Mouse (Mus musculus): Measurements from ENCODE around the gene Proz. TPM values are rescaled to one million over a fixed set of nuclear protein-coding genes. Genes with fewer than 3 reads are reported as not detected.

The Proz gene
- polyA plus RNA-seq, 1 experiment, result 0.02 TPM

DNA sequence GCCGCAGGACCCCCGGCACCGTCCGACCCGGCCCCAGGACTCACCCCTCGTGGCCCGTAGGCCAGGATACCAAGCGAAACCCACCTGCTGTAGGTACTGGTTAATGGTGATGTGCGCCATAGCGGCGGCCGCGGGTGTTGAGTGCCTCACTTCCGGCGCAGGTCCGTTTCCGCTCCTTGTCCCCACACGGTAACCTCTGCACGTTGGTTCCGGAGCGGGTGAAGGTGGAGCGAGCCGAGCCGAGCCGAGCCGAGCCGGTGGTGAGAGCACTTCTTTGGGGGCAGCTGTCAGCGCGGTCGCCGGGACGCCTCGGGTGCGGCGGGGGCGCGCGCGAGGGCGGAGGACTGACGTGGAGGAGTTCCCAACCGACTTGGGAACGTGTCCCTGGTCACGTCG lies 44.0 kb downstream of the Proz start:
- Histone ChIP-seq H3K9me3 (ENCODE audit: control insufficient read depth, low read length) (no peaks in the 10 kb centered on the region), H3K36me3 (ENCODE audit: control insufficient read depth) (peaks cover 44% of the 10 kb centered on the region), H3K4me3 (replicated peaks) (peak overlapping the region; percentile 99), H3K4me1 (ENCODE audit: control insufficient read depth) (peaks cover 51% of the 10 kb centered on the region), H3K27me3 (ENCODE audit: control insufficient read depth) (no peaks in the 10 kb centered on the region)
- TF ChIP-seq GATA1 (IDR thresholded peaks at IDR 0.05; ENCODE audit: low read length) (no peak), TAL1 (IDR thresholded peaks at IDR 0.05; ENCODE audit: low read length) (no peak)

DNA sequence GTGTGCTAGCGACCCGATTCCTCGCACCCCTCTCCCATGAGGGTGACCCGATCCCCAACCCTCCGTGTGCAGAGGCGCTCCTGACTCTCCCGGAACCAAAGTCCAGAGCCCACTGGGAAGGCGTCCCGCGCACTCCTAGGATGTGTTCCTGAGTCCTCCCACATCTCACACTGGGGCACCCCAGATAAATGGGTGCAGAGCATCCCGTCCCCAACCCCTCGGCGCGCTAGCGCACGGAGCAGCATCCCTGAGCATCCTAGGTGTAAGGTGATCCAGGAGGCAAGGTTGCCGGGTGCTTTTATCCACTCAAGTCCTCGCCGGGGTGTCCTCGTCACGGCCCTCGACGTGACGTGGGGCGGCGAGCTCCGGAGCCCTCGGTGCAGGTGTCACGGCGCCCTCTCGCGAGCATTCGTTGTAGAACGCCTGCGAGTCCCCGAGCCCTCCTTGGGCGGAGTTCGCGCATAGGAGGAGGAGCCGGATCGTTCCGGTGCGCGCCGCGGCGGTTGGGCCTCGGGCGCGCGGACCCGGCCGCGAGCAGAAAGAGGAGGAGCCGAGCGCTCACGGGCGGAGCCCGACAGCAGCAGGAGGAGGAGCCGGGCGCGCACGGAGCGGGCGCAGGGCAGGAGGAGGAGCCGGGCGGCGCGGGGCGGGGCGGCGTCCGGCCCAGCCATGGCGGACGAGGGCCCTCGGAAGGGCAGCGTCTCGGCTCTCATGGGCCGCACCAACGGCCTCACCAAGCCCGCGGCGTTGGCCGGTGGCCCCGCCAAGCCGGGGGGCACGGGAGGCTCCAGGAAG lies 44.6 kb downstream of the Proz start, which contains the start of the genes Pcid2 and Cul4a:
Gene Pcid2 (minus strand): TSS at position 373 of the 795 bp plus-strand sequence.
Gene Cul4a (plus strand): TSS at position 535 of the 795 bp plus-strand sequence.
- Histone ChIP-seq H3K36me3 (ENCODE audit: control insufficient read depth) (peaks cover 43% of the 10 kb centered on the region), H3K27me3 (ENCODE audit: control insufficient read depth) (no peaks in the 10 kb centered on the region), H3K4me1 (ENCODE audit: control insufficient read depth) (peaks cover 57% of the 10 kb centered on the region), H3K9me3 (ENCODE audit: control insufficient read depth, low read length) (no peaks in the 10 kb centered on the region), H3K4me3 (replicated peaks) (peak within 1 kb of the TSS; percentile 99)
- TF ChIP-seq TAL1 (IDR thresholded peaks at IDR 0.05; ENCODE audit: low read length) (no peak), GATA1 (IDR thresholded peaks at IDR 0.05; ENCODE audit: low read length) (no peak)

GRCm38 (mm10) chr8:13105908-13106551 lies 45.3 kb downstream of the Proz start:
- H3K4me1 ChIP-seq (ENCODE audit: control insufficient read depth), result peaks cover 63% of the 10 kb centered on the region
- no peak for TF ChIP-seq TAL1 (IDR thresholded peaks at IDR 0.05; ENCODE audit: low read length)
- no peak for TF ChIP-seq GATA1 (IDR thresholded peaks at IDR 0.05; ENCODE audit: low read length)
- peak overlapping the region; percentile 99 for H3K4me3 ChIP-seq (replicated peaks)
- no peaks in the 10 kb centered on the region for H3K27me3 ChIP-seq (ENCODE audit: control insufficient read depth)
- H3K36me3 ChIP-seq (ENCODE audit: control insufficient read depth), result peaks cover 44% of the 10 kb centered on the region
- no peaks in the 10 kb centered on the region for H3K9me3 ChIP-seq (ENCODE audit: control insufficient read depth, low read length)

GRCm38 (mm10) chr8:13107990-13108638 lies 47.4 kb downstream of the Proz start:
- Histone ChIP-seq H3K4me1 (ENCODE audit: control insufficient read depth) (peaks cover 77% of the 10 kb centered on the region), H3K27me3 (ENCODE audit: control insufficient read depth) (no peaks in the 10 kb centered on the region), H3K4me3 (replicated peaks) (peak overlapping the region; percentile 99), H3K36me3 (ENCODE audit: control insufficient read depth) (peaks cover 60% of the 10 kb centered on the region), H3K9me3 (ENCODE audit: control insufficient read depth, low read length) (no peaks in the 10 kb centered on the region)
- peak; percentile 87 for TF ChIP-seq GATA1 (IDR thresholded peaks at IDR 0.05; ENCODE audit: low read length)
- TF ChIP-seq TAL1 (IDR thresholded peaks at IDR 0.05; ENCODE audit: low read length), result peak; percentile 82

GRCm38 (mm10) chr8:13108967-13109366 lies 48.3 kb downstream of the Proz start:
- H3K9me3 ChIP-seq (ENCODE audit: control insufficient read depth, low read length), result no peaks in the 10 kb centered on the region
- H3K36me3 ChIP-seq (ENCODE audit: control insufficient read depth), result peaks cover 68% of the 10 kb centered on the region
- no peaks in the 10 kb centered on the region for H3K27me3 ChIP-seq (ENCODE audit: control insufficient read depth)
- TF ChIP-seq GATA1 (IDR thresholded peaks at IDR 0.05; ENCODE audit: low read length) (peak; percentile 73), TAL1 (IDR thresholded peaks at IDR 0.05; ENCODE audit: low read length) (peak; percentile 76)
- H3K4me3 ChIP-seq (replicated peaks), result peak overlapping the region; percentile 99
- peaks cover 70% of the 10 kb centered on the region for H3K4me1 ChIP-seq (ENCODE audit: control insufficient read depth)

DNA sequence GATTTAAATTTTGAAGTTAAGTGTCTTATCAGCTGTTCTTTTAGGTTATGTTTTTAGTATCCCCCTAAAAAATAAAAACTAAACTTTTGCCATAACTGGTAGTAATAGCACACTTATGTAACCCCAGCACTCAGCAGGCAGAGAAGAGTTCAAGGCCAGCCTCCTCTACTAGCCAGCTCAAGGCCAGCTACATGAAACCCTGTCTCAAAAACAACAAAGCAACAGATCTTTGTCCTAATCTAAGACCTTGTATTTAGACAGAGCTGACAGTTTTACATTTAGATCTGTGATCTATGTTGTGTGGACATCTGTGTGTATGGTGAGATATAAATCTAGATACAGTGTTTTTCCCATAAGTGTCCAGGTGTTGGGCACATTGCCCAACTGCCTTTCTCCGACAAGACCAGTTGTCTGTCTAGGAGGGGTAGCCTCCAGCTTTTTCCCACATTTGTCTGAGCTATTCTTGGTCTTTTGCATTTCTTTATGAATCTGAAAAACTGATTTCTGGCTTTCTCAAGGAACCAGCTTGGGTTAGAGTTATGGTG lies 48.8 kb downstream of the Proz start:
- Histone ChIP-seq H3K4me3 (replicated peaks) (peak overlapping the region; percentile 99), H3K9me3 (ENCODE audit: control insufficient read depth, low read length) (no peaks in the 10 kb centered on the region), H3K27me3 (ENCODE audit: control insufficient read depth) (no peaks in the 10 kb centered on the region), H3K36me3 (ENCODE audit: control insufficient read depth) (peaks cover 73% of the 10 kb centered on the region), H3K4me1 (ENCODE audit: control insufficient read depth) (peaks cover 64% of the 10 kb centered on the region)
- TF ChIP-seq TAL1 (IDR thresholded peaks at IDR 0.05; ENCODE audit: low read length) (no peak), GATA1 (IDR thresholded peaks at IDR 0.05; ENCODE audit: low read length) (no peak)

DNA sequence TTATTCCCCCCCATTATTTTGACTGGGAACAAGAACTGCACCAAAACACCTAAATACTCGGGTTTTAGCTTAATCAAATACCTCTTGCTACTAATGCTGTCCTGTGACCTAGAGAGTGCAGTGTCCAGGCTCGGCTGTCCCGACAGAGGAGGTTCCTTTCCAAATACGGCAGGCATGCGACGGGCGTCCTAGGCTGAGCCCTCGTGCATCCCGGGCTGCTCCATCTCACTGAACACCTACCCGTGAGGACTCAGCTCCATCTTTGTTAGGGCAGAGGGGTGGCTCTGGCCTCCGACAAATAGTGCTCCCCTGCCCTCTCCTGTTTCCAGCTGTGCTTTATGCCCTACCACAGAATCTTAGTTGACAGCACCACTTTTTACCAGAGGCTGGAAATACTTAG lies 51.2 kb downstream of the Proz start:
- Histone ChIP-seq H3K27me3 (ENCODE audit: control insufficient read depth) (no peaks in the 10 kb centered on the region), H3K36me3 (ENCODE audit: control insufficient read depth) (peaks cover 83% of the 10 kb centered on the region), H3K4me3 (replicated peaks) (no peak overlapping the region), H3K9me3 (ENCODE audit: control insufficient read depth, low read length) (no peaks in the 10 kb centered on the region), H3K4me1 (ENCODE audit: control insufficient read depth) (peaks cover 59% of the 10 kb centered on the region)
- TF ChIP-seq GATA1 (IDR thresholded peaks at IDR 0.05; ENCODE audit: low read length) (no peak), TAL1 (IDR thresholded peaks at IDR 0.05; ENCODE audit: low read length) (no peak)

GRCm38 (mm10) chr8:13113232-13113631 lies 52.5 kb downstream of the Proz start:
- no peaks in the 10 kb centered on the region for H3K27me3 ChIP-seq (ENCODE audit: control insufficient read depth)
- peaks cover 49% of the 10 kb centered on the region for H3K4me1 ChIP-seq (ENCODE audit: control insufficient read depth)
- no peak for TF ChIP-seq TAL1 (IDR thresholded peaks at IDR 0.05; ENCODE audit: low read length)
- TF ChIP-seq GATA1 (IDR thresholded peaks at IDR 0.05; ENCODE audit: low read length), result no peak
- no peaks in the 10 kb centered on the region for H3K9me3 ChIP-seq (ENCODE audit: control insufficient read depth, low read length)
- peaks cover 85% of the 10 kb centered on the region for H3K36me3 ChIP-seq (ENCODE audit: control insufficient read depth)
- no peak overlapping the region for H3K4me3 ChIP-seq (replicated peaks)
